Mouse (Mus musculus) monocyte, adult 5-6 weeks (primary cell): Measurements from ENCODE around the gene Ppp1r14a. TPM values are rescaled to one million over a fixed set of nuclear protein-coding genes. Genes with fewer than 3 reads are reported as not detected.

Experiments used
- ATAC-seq: fragments of 153-309, 156-312 bp; replicated peaks from 2 replicates; pipeline ENCODE4 v1.8.0; 2017; ENCODE audit warnings: mild to moderate bottlenecking; ENCODE audit not compliant: low TSS enrichment, insufficient number of reproducible peaks, severe bottlenecking, poor library complexity, low FRiP score
- total RNA-seq: library from RNA; stranded (forward); fragments of 200-1000, 200-491, 200-594 nt; gene quantifications from 3 replicates; pipeline ENCODE4 v1.2.3, GENCODE M21; 2017

Gene Ppp1r14a
- total RNA-seq, result not detected in 3 replicates

DNA sequence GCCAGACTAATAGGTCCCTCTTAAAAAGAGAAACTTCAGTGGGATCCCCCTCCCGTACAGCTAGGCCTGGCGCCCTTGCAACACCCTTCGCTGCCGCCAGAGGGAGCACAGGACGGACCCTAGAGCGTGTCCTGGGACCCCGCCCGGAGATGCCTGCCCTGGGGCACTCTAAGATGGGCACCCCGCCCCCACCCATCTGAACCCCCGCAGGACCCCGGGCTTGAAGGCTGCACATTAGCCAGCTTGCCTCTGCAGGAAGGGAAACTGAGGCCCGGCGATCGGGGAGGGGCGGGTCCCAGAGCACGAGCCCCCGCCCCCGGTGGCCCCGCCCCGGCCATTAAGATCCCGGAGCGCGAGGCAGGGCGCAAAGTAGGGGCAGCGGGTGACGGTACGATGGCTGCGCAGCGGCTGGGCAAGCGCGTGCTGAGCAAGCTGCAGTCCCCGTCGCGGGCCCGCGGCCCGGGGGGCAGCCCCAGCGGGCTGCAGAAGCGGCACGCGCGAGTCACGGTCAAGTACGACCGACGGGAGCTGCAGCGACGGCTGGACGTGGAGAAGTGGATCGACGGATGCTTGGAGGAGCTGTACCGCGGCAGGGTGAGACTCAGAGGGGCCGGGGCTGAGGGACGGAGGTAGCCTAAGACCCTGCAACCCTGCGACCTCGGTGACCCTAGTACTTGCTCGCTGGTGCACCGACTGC, at the start of gene Ppp1r14a:
Ppp1r14a (plus strand) TSS at position 367 of the 697 bp plus-strand sequence.
- 0 out of 2 replicates have a peak, but pooled peaks have one; percentile 34 for ATAC-seq

DNA sequence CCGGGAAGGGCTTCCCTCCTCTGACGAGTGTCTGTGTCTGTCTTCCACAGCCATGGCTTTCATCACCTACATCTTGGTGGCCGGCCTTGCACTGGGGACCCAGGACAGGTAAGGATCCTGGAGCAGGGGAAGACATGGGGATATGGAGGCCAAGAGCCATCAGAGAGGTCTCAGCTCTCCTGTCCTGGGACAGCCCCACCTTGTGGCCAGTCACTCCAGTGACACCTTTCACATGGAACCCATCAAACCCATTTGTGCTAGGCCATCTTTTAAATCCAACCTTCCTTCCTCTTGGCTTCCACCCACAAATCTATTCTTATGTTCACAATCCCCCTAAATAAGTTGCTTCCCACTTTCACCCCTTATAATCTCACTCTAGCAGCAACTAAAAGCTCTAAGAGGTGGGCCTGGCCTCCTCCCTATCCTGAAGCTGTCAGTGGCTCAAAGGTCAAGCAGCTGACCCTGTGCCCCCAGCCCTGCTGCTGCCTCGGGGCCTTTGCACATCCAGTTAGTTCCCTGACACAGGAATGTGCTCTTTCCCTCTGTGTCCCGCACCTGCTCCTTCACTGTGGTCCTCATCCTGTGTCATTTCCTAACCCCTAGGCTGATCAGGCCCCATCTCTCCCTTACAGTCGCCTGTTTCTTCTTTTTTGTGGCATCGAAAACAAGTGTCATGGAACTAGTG, 44.2 kb upstream of the Ppp1r14a start:
- ATAC-seq, result no peak

DNA sequence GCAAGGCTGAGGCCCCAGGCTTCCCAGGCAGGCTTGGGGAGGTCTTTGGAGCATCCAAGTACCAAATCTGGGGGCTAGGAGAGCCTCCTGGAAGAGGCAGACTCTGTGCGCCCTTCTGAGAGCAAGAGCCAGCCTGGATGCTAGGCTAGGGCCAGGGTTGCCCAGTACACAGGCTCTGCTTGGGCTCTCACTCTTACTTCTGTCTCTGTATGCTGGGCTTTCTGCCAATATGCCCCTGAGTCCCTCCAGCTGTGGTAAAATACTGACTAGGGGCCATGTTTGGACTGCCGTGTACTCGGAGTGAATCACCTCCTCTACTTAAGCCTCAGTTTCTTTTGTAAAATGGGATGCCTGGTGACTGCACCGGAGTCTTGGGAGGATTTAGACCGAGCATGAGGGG, 43.1 kb upstream of the Ppp1r14a start:
- no peak for ATAC-seq

DNA sequence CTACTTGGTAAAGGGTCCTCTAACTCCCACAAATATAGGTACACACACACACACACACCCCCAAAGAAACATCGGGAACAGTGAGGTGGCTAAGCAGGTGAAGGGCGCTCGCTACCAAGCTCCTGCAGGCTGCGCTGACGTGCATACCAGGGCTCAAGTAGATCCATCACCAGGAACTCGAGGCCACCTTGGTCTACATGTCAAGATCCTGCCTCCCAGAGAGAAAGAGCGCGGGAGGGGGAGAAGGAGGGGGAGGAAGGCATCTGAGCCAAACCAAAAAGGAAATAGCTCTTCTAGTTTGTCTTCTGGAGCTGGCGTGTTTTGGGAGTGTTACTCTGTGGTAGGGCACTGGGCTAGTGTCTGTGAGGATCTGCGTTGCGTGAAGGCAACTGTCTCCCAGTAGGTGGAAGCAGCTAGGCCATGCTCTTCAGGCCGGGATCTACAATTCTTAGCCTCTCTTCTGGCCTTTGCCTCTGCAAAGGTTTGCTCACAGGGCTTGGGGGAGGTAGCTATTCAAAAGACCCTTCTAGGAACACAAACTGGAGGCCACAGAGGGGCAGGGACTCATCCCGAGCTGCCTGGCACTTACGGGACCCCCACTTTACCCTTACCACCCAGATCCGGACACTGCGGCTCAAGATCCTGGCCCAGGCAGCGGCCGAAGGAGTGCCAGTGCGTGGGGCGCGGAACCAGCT, 42.3 kb upstream of the Ppp1r14a start:
- ATAC-seq, result no peak

DNA sequence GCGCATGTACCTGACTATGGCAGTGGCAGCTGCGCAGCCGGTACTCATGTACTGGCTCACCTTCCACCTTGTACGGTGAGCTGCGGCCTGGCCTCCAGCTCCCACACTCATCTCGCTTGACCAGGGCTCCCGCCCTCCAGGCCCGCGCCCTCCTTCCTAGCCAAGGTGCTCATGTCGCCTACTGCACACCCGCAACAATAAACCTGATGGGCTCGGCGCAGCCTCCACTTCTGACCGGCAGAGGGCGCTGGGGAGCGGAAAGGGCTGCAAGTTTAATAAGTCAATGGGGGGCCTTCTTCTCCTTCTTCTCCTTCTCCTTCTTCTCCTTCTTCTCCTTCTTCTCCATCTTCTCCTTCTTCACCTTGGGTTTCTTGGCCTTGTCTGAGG, 41.8 kb upstream of the Ppp1r14a start:
- ATAC-seq, result 0 out of 2 replicates have a peak, but pooled peaks have one; percentile 40

DNA sequence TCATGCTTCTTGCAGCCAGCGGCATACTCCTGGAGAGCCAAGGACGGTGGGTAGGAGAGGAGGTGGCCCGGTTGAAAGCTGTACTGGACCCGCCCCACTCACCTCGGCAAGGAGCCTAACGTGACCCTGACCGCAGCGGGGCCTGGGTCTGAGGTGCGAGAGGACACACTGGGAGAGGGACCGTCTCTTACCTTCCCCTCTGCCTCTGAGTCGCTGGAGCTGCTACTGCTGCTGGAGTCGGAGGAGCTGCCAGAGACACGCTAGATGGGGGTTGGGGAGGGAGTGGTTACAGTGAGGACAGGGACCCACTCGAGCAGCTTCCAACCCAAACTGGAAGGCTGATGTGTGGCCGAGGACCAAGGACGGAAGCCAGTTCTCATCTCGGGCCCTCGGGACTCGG, 41.4 kb upstream of the Ppp1r14a start:
- no peak for ATAC-seq

DNA sequence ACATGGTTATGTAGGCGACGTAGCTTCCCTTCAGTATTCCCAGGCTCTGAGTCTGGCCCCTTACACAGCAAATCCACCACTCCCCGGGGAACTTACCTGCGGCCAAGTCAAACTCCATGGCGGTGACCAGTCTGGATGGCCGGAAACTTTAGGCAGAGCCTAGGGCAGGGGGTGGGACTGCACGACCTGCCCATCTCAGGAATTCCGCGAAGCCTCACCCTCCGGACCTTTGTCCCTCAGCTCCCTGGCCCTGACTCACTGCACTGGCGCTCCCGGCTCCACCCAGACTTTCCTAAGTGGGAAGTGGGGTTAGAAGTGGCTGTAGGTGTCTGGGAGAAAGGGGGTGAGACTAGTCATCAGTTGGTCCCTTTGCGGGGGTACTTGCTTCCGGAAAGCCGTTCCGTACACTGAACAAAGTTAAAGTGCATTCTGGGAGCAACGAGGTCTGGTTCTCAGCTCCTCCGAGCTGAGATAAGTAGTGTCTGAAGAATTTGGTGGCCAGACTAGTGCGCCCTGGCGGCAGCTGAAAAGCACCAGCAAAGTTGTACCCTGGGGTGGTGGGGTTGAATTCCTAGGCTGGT, 40.8 kb upstream of the Ppp1r14a start, which contains the start of gene 2200002D01Rik:
2200002D01Rik (minus strand) TSS at position 206 of the 581 bp plus-strand sequence.
- ATAC-seq, result no peak

DNA sequence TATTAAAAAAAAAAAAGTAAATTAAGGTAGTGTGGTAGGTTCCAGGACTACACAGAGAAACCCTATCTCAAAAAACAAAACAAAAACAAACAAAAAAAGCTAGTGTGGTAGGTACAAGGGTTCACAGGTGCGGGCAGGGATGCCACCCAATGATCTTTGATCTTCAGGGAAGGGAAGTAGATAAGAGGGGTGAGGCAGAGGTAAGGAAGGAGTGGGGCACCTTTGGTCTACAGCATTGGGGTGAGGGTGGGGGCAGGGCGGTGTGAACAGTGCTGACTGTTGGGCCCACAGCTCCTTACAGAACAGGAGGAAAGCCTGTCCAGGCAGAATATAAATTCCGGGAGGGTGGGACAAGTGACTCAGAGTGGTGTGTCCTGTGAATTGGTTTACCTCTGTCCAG, 37.9 kb upstream of the Ppp1r14a start:
- no peak for ATAC-seq

DNA sequence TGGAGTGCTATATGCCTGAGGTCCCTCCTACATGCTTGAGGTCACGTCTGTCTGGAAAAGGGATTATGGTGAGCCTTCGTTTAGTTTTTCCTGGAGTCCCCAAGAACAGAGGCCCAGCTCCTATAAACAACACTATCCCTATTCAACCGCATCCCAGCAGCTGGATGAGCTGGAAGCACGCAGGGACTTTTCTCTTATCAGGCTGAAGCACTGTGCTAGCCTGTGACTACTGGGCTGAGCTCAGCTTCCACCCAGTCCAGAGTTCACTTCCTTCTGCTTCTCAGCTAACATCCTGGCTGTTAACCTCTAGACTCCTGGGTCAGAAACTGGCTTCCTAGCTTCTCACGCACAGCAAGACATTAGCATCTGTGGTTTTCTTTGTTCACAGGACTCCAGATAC, 35.3 kb upstream of the Ppp1r14a start:
- no peak for ATAC-seq

DNA sequence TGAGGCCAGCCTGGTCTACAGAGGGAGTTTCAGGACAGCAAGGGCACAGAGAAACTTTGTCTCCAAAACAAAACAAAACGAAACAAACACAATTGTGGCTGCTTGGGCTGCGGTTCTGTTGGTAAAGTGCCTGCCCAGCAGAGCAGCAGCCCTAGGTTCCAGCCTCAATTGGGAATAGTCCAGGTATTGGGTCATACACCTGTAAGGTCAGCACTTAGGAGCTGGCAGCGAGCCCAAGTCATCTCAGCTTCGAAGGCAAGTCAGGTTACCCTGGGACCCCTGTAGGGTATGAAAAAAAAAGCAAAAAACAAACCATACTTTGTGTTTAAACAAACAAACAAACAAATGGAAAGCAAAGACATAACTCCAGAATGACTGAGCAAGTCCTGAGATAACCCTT, 33.2 kb upstream of the Ppp1r14a start:
- ATAC-seq, result no peak

DNA sequence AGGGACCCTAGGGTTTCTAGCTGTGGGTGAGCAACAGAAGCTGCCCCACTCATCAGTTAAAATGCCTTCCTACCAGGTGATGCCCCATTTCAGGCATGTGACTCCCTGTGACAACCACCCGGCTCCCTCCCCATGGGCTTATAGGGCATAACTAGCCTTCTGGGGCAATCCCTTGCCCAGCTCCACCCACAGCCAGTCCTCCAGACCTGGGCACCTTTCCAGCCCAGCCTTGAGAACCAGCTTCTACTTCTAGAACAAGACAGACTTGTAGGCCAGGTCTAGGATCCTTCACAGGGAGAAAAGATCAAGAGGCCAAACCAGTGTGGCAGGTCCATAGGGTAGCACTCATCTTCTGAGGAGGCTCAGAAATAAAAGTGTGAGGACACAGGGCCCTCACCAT, 31.7 kb upstream of the Ppp1r14a start:
- no peak for ATAC-seq

DNA sequence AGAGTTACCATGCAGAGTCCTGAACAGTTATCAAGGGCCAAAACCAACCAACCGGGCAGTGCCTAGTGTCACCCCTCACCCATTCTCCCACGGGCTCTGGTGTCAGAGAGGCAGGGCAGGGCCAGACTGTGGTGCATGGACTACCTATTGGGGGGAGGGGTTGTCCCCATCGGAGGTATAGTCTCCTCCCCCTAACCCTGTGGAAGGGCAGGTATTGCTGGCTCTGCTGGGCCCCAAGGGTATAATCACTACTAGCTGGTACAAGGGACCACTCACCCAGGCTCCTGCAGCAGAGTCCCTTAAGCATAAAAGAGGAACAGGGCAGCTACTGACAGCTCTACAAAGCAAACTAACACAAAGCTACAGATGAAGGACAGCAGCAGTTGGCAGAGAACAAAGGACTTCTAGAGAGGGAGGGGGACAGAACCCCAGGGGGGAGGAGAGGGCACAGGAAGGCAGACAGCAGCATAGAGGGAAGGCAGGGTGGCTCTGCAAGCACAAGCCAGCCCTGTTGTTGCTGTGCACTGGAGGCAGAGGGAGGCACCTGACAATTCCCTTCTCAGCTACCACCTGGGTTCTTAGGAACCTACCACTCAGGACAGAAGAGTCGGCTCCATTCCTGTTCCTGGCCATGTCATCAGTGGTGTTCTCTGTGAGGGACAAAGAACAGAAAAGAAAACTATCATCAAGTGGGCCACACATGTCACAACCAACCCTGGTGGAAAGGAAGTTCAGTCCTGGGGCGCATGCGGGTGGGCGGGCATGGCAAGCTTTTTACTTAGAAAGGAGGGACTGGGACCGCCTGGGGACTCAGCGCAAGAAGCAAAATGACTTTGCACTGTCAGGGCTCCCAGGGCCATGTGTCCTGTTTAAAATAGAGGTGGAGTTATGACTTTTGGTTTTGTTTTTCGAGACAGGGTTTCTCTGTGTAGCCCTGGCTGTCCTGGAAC, 29.1 kb upstream of the Ppp1r14a start:
- no peak for ATAC-seq

DNA sequence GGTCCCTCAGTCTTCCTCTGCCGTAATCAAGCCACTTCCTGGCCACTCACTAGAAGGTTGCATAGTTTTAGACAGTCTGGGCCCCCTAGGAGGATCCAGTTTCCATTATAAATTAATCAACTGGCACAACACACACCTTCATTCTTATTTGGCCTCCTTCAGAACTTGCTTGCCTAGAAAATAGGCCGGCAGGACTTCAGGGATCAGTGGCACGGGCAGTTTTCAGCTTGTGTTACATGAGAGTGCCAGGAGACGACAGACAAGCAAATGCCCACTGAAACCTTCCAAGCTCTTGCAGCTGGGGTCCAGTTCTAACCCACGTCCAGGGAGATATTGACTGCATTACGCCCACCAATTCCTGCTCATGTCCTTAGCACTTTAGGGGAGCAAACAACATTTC, 27.0 kb upstream of the Ppp1r14a start:
- no peak for ATAC-seq

DNA sequence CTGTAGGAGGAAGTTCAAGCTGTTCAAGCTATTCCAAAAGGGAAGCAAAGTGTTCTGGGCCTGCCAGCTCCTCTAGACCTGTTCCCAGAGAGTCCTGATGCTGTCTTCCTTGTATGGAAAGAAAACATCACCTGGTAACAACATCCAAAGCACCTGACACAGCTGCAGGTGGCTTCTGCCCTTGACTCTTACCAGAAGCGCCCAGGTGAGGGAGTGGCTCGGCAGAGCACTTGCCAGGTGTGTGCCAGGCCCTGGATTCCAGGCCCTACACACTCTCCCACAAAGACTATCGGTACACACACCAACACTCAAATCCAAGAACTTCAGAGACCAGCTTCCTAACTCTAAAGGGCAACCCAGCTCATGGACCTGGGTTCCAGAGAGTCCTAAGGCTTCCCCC, 25.3 kb upstream of the Ppp1r14a start:
- ATAC-seq, result no peak

DNA sequence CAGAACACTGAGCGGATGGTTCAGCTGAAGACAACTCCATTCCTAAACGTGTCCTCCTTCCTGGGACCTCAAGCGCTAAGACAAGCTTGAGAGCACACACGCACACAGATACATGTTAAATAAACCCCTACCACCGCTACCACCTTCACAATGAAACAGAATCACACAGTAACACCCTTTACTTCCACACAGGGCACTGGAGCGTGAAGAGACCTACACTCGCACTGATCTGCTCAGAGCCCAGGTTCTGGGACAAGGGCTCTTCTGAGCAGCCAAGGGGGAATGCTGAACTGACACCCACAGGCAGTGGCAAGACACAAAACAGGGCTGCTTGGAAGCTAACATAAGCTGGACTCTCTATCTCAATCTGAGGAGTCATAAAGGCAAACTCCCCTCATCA, 23.5 kb upstream of the Ppp1r14a start:
- no peak for ATAC-seq

DNA sequence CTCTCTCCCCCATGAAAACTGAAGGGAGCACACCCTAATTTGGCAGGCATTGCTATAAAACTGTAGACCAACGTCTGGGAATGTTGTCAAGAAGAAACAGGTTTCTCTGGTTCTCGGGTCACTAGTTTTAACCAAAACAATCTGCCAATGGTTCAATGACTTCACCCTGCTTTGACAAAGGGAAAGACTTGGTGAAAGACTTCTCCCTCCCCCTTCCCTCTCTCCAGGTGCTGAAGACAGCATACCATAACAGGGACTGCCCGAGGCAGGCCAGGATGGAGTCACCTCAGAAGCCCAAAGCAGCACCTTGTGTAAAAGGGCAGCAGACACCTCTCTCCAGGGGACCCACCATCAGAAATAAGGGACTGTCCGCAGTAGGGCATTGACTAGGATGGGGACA, 22.2 kb upstream of the Ppp1r14a start:
- ATAC-seq, result no peak

DNA sequence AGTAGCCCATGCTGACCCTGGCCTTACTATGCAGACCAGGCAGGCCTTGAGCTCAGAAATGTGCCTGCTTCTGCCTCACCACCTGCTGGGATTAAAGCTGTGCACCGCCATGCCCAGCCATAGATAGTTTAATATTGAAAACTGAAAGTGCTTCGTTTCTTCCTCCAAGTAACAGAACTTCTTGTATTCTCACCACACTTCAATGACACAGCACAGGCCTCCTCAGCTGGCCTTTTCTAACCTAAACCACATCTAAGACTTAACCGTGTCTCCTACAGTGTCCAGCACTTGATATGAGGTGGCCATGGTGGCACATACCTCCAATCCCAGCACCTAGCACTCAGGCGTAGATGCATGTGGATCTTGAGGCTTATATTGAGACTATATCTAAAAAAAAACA, 18.7 kb upstream of the Ppp1r14a start:
- ATAC-seq, result no peak

DNA sequence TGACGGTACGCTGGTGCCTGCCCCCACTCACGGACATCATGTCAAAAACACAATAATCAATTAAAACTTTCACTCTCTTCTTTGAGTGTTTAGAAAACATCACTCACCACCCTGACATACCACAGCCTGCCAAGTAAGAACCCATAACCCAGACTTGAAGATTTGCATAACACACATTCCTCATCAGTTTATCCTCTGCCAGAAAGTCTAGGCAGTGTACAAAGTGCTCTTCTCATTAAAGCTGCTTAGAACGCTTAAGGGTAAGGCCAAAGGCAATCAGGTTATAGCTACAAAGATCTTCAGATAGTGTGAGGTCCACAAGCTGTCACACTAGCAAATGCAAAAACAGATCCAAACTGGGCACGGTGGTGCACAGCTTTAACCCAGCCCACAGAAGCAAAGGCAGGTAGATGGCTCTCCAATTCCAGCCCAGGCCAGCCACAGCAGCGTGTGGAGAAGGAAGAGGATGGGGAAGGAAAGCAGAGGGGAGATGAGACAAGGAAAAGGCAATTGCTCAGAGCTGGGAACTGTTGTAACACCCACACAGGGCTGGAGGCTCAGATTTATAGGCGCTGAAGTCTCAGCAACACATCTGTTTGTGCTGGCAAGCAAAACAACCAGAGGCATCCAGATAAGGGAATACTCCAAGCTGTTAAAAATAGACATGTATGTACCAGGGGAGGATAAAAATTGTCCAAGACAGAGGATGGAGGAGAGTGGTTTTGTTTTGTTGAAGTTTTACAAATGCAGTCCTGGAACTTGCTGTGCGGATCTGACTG, 17.2 kb upstream of the Ppp1r14a start:
- no peak for ATAC-seq
